Mouse (Mus musculus): ENCODE measurements around the gene Gm11168. TPM values are rescaled to one million over a fixed set of nuclear protein-coding genes. Genes with fewer than 3 reads are reported as not detected.
"Not testable (repeated sequence)": the region's sequence is repeated elsewhere in the genome, so short reads cannot be mapped to it uniquely, and the experiment has no call there.

The Gm11168 gene
- polyA plus RNA-seq, 1 experiment from 2014 or later: not detected

GRCm38 (mm10) chr9:3012054-3012621, 9.0 kb downstream of the Gm11168 start:
- ATAC-seq (ENCODE audit: insufficient number of reproducible peaks, insufficient read depth, low FRiP score, low read depth); H3K9me3 ChIP-seq (ENCODE audit: control insufficient read depth, low read depth, low read length); H3K4me3 ChIP-seq (ENCODE audit: low read depth, low read length); H3K27ac ChIP-seq (ENCODE audit: low read length); H3K9ac ChIP-seq (replicated peaks; ENCODE audit: low read depth, low read length); H3K4me1 ChIP-seq (ENCODE audit: control insufficient read depth, insufficient read depth, low read length); H3K4me2 ChIP-seq (replicated peaks; ENCODE audit: low read depth, low read length); H3K27me3 ChIP-seq (ENCODE audit: control insufficient read depth, insufficient read depth, low read length); H3K36me3 ChIP-seq (ENCODE audit: control insufficient read depth, insufficient read depth, low read length): not testable (repeated sequence)
- WGBS: 85% methylated on average over 2 of the region's 7 CpGs

GRCm38 (mm10) chr9:3012733-3013279, 9.7 kb downstream of the Gm11168 start, which contains the start of gene Gm10721:
Gm10721 (plus strand) TSS chr9:3013140.
- H3K27me3 ChIP-seq (ENCODE audit: control insufficient read depth, insufficient read depth, low read length); H3K9ac ChIP-seq (replicated peaks; ENCODE audit: low read depth, low read length); H3K4me1 ChIP-seq (ENCODE audit: control insufficient read depth, insufficient read depth, low read length); H3K27ac ChIP-seq (ENCODE audit: low read length); H3K36me3 ChIP-seq (ENCODE audit: control insufficient read depth, insufficient read depth, low read length); H3K4me3 ChIP-seq (ENCODE audit: low read depth, low read length); H3K4me2 ChIP-seq (replicated peaks; ENCODE audit: low read depth, low read length); H3K9me3 ChIP-seq (ENCODE audit: control insufficient read depth, low read depth, low read length): not testable (repeated sequence)
- peak; percentile 57 for ATAC-seq (ENCODE audit: insufficient number of reproducible peaks, insufficient read depth, low FRiP score, low read depth)
- no CpG with 5 or more reads among the region's 11 CpGs for WGBS

DNA sequence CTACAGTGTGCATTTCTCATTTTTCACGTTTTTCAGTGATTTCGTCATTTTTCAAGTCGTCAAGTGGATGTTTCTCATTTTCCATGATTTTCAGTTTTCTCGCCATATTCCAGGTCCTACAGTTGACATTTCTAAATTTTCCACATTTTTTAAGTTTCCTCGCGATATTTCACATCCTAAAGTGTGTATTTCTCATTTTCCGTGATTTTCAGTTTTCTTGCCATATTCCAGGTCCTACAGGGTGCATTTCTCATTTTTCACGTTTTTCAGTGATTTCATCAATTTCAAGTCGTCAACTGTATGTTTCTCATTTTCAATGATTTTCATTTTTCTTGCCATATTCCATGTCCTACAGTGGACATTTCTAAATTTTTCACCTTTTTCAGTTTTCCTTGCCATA, 12.2 kb downstream of the Gm11168 start, which contains the start of gene Gm10720:
Gene Gm10720, plus strand, starts transcription at position 301 of the 400 bp plus-strand sequence.
- H3K27me3 ChIP-seq (ENCODE audit: control insufficient read depth, insufficient read depth, low read length); H3K4me3 ChIP-seq (ENCODE audit: low read depth, low read length); H3K9me3 ChIP-seq (ENCODE audit: control insufficient read depth, low read depth, low read length); H3K4me1 ChIP-seq (ENCODE audit: control insufficient read depth, insufficient read depth, low read length); H3K9ac ChIP-seq (replicated peaks; ENCODE audit: low read depth, low read length); ATAC-seq (ENCODE audit: insufficient number of reproducible peaks, insufficient read depth, low FRiP score, low read depth); H3K36me3 ChIP-seq (ENCODE audit: control insufficient read depth, insufficient read depth, low read length); H3K4me2 ChIP-seq (replicated peaks; ENCODE audit: low read depth, low read length); H3K27ac ChIP-seq (ENCODE audit: low read length): not testable (repeated sequence)
- 67% methylated on average over 4 of the region's 9 CpGs for WGBS

- H3K9ac ChIP-seq (replicated peaks; ENCODE audit: low read depth, low read length); H3K4me1 ChIP-seq (ENCODE audit: control insufficient read depth, insufficient read depth, low read length); H3K4me3 ChIP-seq (ENCODE audit: low read depth, low read length); ATAC-seq (ENCODE audit: insufficient number of reproducible peaks, insufficient read depth, low FRiP score, low read depth); H3K27me3 ChIP-seq (ENCODE audit: control insufficient read depth, insufficient read depth, low read length); H3K4me2 ChIP-seq (replicated peaks; ENCODE audit: low read depth, low read length); H3K36me3 ChIP-seq (ENCODE audit: control insufficient read depth, insufficient read depth, low read length); H3K27ac ChIP-seq (ENCODE audit: low read length); H3K9me3 ChIP-seq (ENCODE audit: control insufficient read depth, low read depth, low read length): not testable (repeated sequence)
- WGBS: 67% methylated on average over 4 of the region's 6 CpGs
Observed at GRCm38 (mm10) chr9:3015896-3016295, 12.8 kb downstream of the Gm11168 start.

DNA sequence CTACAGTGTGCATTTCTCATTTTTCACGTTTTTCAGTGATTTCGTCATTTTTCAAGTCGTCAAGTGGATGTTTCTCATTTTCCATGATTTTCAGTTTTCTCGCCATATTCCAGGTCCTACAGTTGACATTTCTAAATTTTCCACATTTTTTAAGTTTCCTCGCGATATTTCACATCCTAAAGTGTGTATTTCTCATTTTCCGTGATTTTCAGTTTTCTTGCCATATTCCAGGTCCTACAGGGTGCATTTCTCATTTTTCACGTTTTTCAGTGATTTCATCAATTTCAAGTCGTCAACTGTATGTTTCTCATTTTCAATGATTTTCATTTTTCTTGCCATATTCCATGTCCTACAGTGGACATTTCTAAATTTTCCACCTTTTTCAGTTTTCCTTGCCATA, 14.0 kb downstream of the Gm11168 start, which contains the start of gene Gm10719:
Gene Gm10719, plus strand, starts transcription at position 301 of the 400 bp plus-strand sequence.
- H3K36me3 ChIP-seq (ENCODE audit: control insufficient read depth, insufficient read depth, low read length); H3K4me2 ChIP-seq (replicated peaks; ENCODE audit: low read depth, low read length); ATAC-seq (ENCODE audit: insufficient number of reproducible peaks, insufficient read depth, low FRiP score, low read depth); H3K4me3 ChIP-seq (ENCODE audit: low read depth, low read length); H3K27ac ChIP-seq (ENCODE audit: low read length); H3K27me3 ChIP-seq (ENCODE audit: control insufficient read depth, insufficient read depth, low read length); H3K9ac ChIP-seq (replicated peaks; ENCODE audit: low read depth, low read length); H3K4me1 ChIP-seq (ENCODE audit: control insufficient read depth, insufficient read depth, low read length); H3K9me3 ChIP-seq (ENCODE audit: control insufficient read depth, low read depth, low read length): not testable (repeated sequence)
- WGBS: 67% methylated on average over 1 of the region's 9 CpGs

- not testable (repeated sequence) for H3K4me2 ChIP-seq (replicated peaks; ENCODE audit: low read depth, low read length); H3K27ac ChIP-seq (ENCODE audit: low read length); H3K4me3 ChIP-seq (ENCODE audit: low read depth, low read length); H3K27me3 ChIP-seq (ENCODE audit: control insufficient read depth, insufficient read depth, low read length); H3K9me3 ChIP-seq (ENCODE audit: control insufficient read depth, low read depth, low read length); H3K9ac ChIP-seq (replicated peaks; ENCODE audit: low read depth, low read length); H3K36me3 ChIP-seq (ENCODE audit: control insufficient read depth, insufficient read depth, low read length); ATAC-seq (ENCODE audit: insufficient number of reproducible peaks, insufficient read depth, low FRiP score, low read depth); H3K4me1 ChIP-seq (ENCODE audit: control insufficient read depth, insufficient read depth, low read length)
- WGBS: 67% methylated on average over 8 of the region's 9 CpGs
Observed at GRCm38 (mm10) chr9:3018944-3019343, 15.8 kb downstream of the Gm11168 start.

- H3K4me3 ChIP-seq (ENCODE audit: low read depth, low read length); H3K27me3 ChIP-seq (ENCODE audit: control insufficient read depth, insufficient read depth, low read length); H3K27ac ChIP-seq (ENCODE audit: low read length); H3K36me3 ChIP-seq (ENCODE audit: control insufficient read depth, insufficient read depth, low read length); H3K4me2 ChIP-seq (replicated peaks; ENCODE audit: low read depth, low read length); H3K9me3 ChIP-seq (ENCODE audit: control insufficient read depth, low read depth, low read length); H3K4me1 ChIP-seq (ENCODE audit: control insufficient read depth, insufficient read depth, low read length); H3K9ac ChIP-seq (replicated peaks; ENCODE audit: low read depth, low read length): not testable (repeated sequence)
- 80% methylated on average over 11 of the region's 19 CpGs for WGBS
- ATAC-seq (ENCODE audit: insufficient number of reproducible peaks, insufficient read depth, low FRiP score, low read depth): peak; percentile 71; the same call in 1 of the 2 replicates
Observed at GRCm38 (mm10) chr9:3019835-3020727, 16.9 kb downstream of the Gm11168 start.

DNA sequence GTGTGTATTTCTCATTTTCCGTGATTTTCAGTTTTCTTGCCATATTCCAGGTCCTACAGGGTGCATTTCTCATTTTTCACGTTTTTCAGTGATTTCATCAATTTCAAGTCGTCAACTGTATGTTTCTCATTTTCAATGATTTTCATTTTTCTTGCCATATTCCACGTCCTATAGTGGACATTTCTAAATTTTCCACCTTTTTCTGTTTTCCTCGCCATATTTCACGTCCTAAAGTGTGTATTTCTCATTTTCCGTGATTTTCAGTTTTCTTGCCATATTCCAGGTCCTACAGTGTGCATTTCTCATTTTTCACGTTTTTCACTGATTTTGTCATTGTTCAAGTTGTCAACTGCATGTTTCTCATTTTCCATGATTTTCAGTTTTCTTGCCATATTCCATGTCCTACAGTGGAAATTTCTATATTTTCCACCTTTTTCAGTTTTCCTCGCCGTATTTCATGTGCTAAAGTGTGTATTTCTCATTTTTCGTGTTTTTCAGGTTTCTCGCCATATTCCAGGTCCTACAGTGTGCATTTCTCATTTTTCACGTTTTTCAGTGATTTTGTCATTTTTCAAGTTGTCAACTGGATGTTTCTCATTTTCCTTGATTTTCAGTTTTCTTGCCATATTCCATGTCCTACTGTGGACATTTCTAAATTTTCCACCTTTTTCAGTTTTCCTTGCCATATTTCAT, 19.3 kb downstream of the Gm11168 start:
- WGBS: 72% methylated on average over 9 of the region's 13 CpGs
- H3K4me3 ChIP-seq (ENCODE audit: low read depth, low read length); H3K9ac ChIP-seq (replicated peaks; ENCODE audit: low read depth, low read length); H3K27me3 ChIP-seq (ENCODE audit: control insufficient read depth, insufficient read depth, low read length); H3K4me1 ChIP-seq (ENCODE audit: control insufficient read depth, insufficient read depth, low read length); H3K4me2 ChIP-seq (replicated peaks; ENCODE audit: low read depth, low read length); H3K9me3 ChIP-seq (ENCODE audit: control insufficient read depth, low read depth, low read length); ATAC-seq (ENCODE audit: insufficient number of reproducible peaks, insufficient read depth, low FRiP score, low read depth); H3K27ac ChIP-seq (ENCODE audit: low read length); H3K36me3 ChIP-seq (ENCODE audit: control insufficient read depth, insufficient read depth, low read length): not testable (repeated sequence)
